Mouse (Mus musculus) embryonic facial prominence, embryonic 15.5 days (tissue): ENCODE measurements at regions not wholly inside any gene's neighbourhood (a gene's known extent, or its start where the extent isn't known, plus 50 kb on each side); places are given as distances from the start of the nearest gene placed in this dataset.

ENCODE experiments used
- ATAC-seq: fragments of 200-750 bp; cut with Nextera tagmentation; 2 replicates; pipeline ENCODE4 v1.8.0; 2017; ENCODE audit warnings: low read depth, moderate TSS enrichment; ENCODE audit not compliant: insufficient number of reproducible peaks, low FRiP score, low TSS enrichment
- H3K27ac ChIP-seq: fragments of 300-500 bp; sonication (generic); replicated peaks from 2 replicates; pipeline ENCODE4 v1.5.1; 2015; ENCODE audit warnings: mild to moderate bottlenecking, inconsistent platforms
- H3K27me3 ChIP-seq: fragments of 300-500 bp; sonication (generic); 2 replicates; pipeline ENCODE4 v1.6.1; 2015; ENCODE audit warnings: inconsistent platforms
- H3K36me3 ChIP-seq: fragments of 300-500 bp; sonication (generic); 2 replicates; pipeline ENCODE4 v1.6.1; 2015; ENCODE audit warnings: mild to moderate bottlenecking, inconsistent platforms
- H3K4me1 ChIP-seq: fragments of 300-500 bp; sonication (generic); 2 replicates; pipeline ENCODE4 v1.6.1; 2015; ENCODE audit warnings: inconsistent platforms
- H3K4me2 ChIP-seq: fragments of 300-500 bp; sonication (generic); replicated peaks from 2 replicates; pipeline ENCODE4 v1.6.1; 2015; ENCODE audit warnings: mild to moderate bottlenecking, inconsistent platforms
- H3K4me3 ChIP-seq: fragments of 300-500 bp; sonication (generic); replicated peaks from 2 replicates; pipeline ENCODE4 v1.5.1; 2015; ENCODE audit warnings: mild to moderate bottlenecking, inconsistent platforms
- H3K9ac ChIP-seq: fragments of 300-500 bp; sonication (generic); 2 replicates; pipeline ENCODE4 v1.6.1; 2015; ENCODE audit warnings: inconsistent platforms
- H3K9me3 ChIP-seq: fragments of 300-500 bp; sonication (generic); replicated peaks from 2 replicates; pipeline ENCODE4 v1.6.1; 2016; ENCODE audit warnings: inconsistent platforms
- WGBS: fragments of 180-500 bp; shearing (Covaris S2); methylation state at CpG from one replicate; pipeline ENCODE4 v1.1.7; 2015; 5-methylcytosine and 5-hydroxymethylcytosine counted together

- Histone ChIP-seq H3K27ac (no peak overlapping the region), H3K4me2 (no peak overlapping the region), H3K27me3 (no peaks in the 10 kb centered on the region), H3K4me1 (no peaks in the 10 kb centered on the region), H3K9ac (no peak overlapping the region), H3K9me3 (no peaks in the 10 kb centered on the region), H3K4me3 (no peak overlapping the region), H3K36me3 (no peaks in the 10 kb centered on the region)
- WGBS, result 78% methylated on average over 1 of the region's 1 CpGs
- ATAC-seq, result no peak
Observed at GRCm38 (mm10) chr13:102087766-102088165, 319.7 kb upstream of the Pik3r1 start.

- Histone ChIP-seq H3K27ac (no peak overlapping the region), H3K4me2 (no peak overlapping the region), H3K36me3 (no peaks in the 10 kb centered on the region), H3K27me3 (no peaks in the 10 kb centered on the region), H3K4me1 (no peaks in the 10 kb centered on the region), H3K9ac (no peak overlapping the region), H3K4me3 (no peak overlapping the region), H3K9me3 (no peaks in the 10 kb centered on the region)
- WGBS, result 48% methylated on average over 5 of the region's 5 CpGs
- no peak for ATAC-seq
Observed at GRCm38 (mm10) chr13:102089551-102089950, 321.5 kb upstream of the Pik3r1 start.

- no peaks in the 10 kb centered on the region for H3K27me3 ChIP-seq
- H3K4me1 ChIP-seq, result no peaks in the 10 kb centered on the region
- no peaks in the 10 kb centered on the region for H3K36me3 ChIP-seq
- no peak overlapping the region for H3K9ac ChIP-seq
- H3K27ac ChIP-seq, result no peak overlapping the region
- no peak overlapping the region for H3K4me3 ChIP-seq
- no peak overlapping the region for H3K4me2 ChIP-seq
- ATAC-seq, result no peak
- WGBS, result 87% methylated on average over 4 of the region's 4 CpGs
- no peaks in the 10 kb centered on the region for H3K9me3 ChIP-seq
Observed at GRCm38 (mm10) chr13:102094193-102094592, 326.2 kb upstream of the Pik3r1 start.

- H3K4me1 ChIP-seq, result no peaks in the 10 kb centered on the region
- no peaks in the 10 kb centered on the region for H3K36me3 ChIP-seq
- no peak overlapping the region for H3K4me2 ChIP-seq
- WGBS, result 58% methylated on average over 1 of the region's 1 CpGs
- no peak overlapping the region for H3K9ac ChIP-seq
- ATAC-seq, result no peak
- H3K27me3 ChIP-seq, result no peaks in the 10 kb centered on the region
- H3K9me3 ChIP-seq, result no peaks in the 10 kb centered on the region
- no peak overlapping the region for H3K27ac ChIP-seq
- no peak overlapping the region for H3K4me3 ChIP-seq
Observed at GRCm38 (mm10) chr13:102103161-102103560, 335.1 kb upstream of the Pik3r1 start.

GRCm38 (mm10) chr13:102106188-102106587, 338.2 kb upstream of the Pik3r1 start:
- H3K36me3 ChIP-seq, result no peaks in the 10 kb centered on the region
- H3K4me1 ChIP-seq, result no peaks in the 10 kb centered on the region
- H3K27me3 ChIP-seq, result no peaks in the 10 kb centered on the region
- 73% methylated on average over 1 of the region's 1 CpGs for WGBS
- H3K9me3 ChIP-seq, result no peaks in the 10 kb centered on the region
- ATAC-seq, result no peak
- no peak overlapping the region for H3K4me2 ChIP-seq
- H3K9ac ChIP-seq, result no peak overlapping the region
- H3K27ac ChIP-seq, result no peak overlapping the region
- no peak overlapping the region for H3K4me3 ChIP-seq

GRCm38 (mm10) chr13:102108204-102108603, 340.2 kb upstream of the Pik3r1 start:
- no peak overlapping the region for H3K4me3 ChIP-seq
- no peaks in the 10 kb centered on the region for H3K36me3 ChIP-seq
- H3K9me3 ChIP-seq, result no peaks in the 10 kb centered on the region
- H3K27me3 ChIP-seq, result no peaks in the 10 kb centered on the region
- no peaks in the 10 kb centered on the region for H3K4me1 ChIP-seq
- no peak overlapping the region for H3K27ac ChIP-seq
- WGBS, result 57% methylated on average over 1 of the region's 1 CpGs
- no peak for ATAC-seq
- no peak overlapping the region for H3K9ac ChIP-seq
- no peak overlapping the region for H3K4me2 ChIP-seq

- H3K4me2 ChIP-seq, result no peak overlapping the region
- no peaks in the 10 kb centered on the region for H3K36me3 ChIP-seq
- H3K27ac ChIP-seq, result no peak overlapping the region
- H3K4me3 ChIP-seq, result no peak overlapping the region
- no peak overlapping the region for H3K9ac ChIP-seq
- ATAC-seq, result no peak
- no peaks in the 10 kb centered on the region for H3K4me1 ChIP-seq
- no peaks in the 10 kb centered on the region for H3K27me3 ChIP-seq
- 83% methylated on average over 3 of the region's 3 CpGs for WGBS
- H3K9me3 ChIP-seq, result no peaks in the 10 kb centered on the region
Observed at GRCm38 (mm10) chr13:102108916-102109315, 340.9 kb upstream of the Pik3r1 start.

- Histone ChIP-seq H3K4me1 (no peaks in the 10 kb centered on the region), H3K36me3 (no peaks in the 10 kb centered on the region), H3K27me3 (no peaks in the 10 kb centered on the region), H3K4me2 (no peak overlapping the region), H3K4me3 (no peak overlapping the region), H3K9ac (no peak overlapping the region), H3K9me3 (no peaks in the 10 kb centered on the region), H3K27ac (no peak overlapping the region)
- no peak for ATAC-seq
- 85% methylated on average over 5 of the region's 5 CpGs for WGBS
Observed at GRCm38 (mm10) chr13:102113941-102114340, 345.9 kb upstream of the Pik3r1 start.

- no peaks in the 10 kb centered on the region for H3K4me1 ChIP-seq
- no peak overlapping the region for H3K27ac ChIP-seq
- no peaks in the 10 kb centered on the region for H3K27me3 ChIP-seq
- no peak for ATAC-seq
- no peak overlapping the region for H3K4me3 ChIP-seq
- 89% methylated on average over 6 of the region's 6 CpGs for WGBS
- no peak overlapping the region for H3K4me2 ChIP-seq
- no peak overlapping the region for H3K9ac ChIP-seq
- no peaks in the 10 kb centered on the region for H3K9me3 ChIP-seq
- no peaks in the 10 kb centered on the region for H3K36me3 ChIP-seq
Observed at GRCm38 (mm10) chr13:102122341-102122740, 354.3 kb upstream of the Pik3r1 start.

GRCm38 (mm10) chr13:102127933-102128430, 360.0 kb upstream of the Pik3r1 start:
- no peaks in the 10 kb centered on the region for H3K27me3 ChIP-seq
- no peak overlapping the region for H3K4me2 ChIP-seq
- H3K9me3 ChIP-seq, result no peaks in the 10 kb centered on the region
- 74% methylated on average over 4 of the region's 4 CpGs for WGBS
- no peak overlapping the region for H3K27ac ChIP-seq
- no peak overlapping the region for H3K4me3 ChIP-seq
- H3K4me1 ChIP-seq, result no peaks in the 10 kb centered on the region
- no peaks in the 10 kb centered on the region for H3K36me3 ChIP-seq
- no peak overlapping the region for H3K9ac ChIP-seq
- ATAC-seq, result no peak

GRCm38 (mm10) chr13:102131459-102131858, 363.4 kb upstream of the Pik3r1 start:
- 71% methylated on average over 2 of the region's 2 CpGs for WGBS
- no peaks in the 10 kb centered on the region for H3K4me1 ChIP-seq
- H3K27ac ChIP-seq, result no peak overlapping the region
- H3K9me3 ChIP-seq, result no peaks in the 10 kb centered on the region
- H3K9ac ChIP-seq, result no peak overlapping the region
- H3K4me2 ChIP-seq, result no peak overlapping the region
- no peak for ATAC-seq
- no peaks in the 10 kb centered on the region for H3K36me3 ChIP-seq
- no peak overlapping the region for H3K4me3 ChIP-seq
- H3K27me3 ChIP-seq, result no peaks in the 10 kb centered on the region

GRCm38 (mm10) chr13:102132154-102132553, 364.1 kb upstream of the Pik3r1 start:
- no peaks in the 10 kb centered on the region for H3K36me3 ChIP-seq
- no peaks in the 10 kb centered on the region for H3K4me1 ChIP-seq
- no peak for ATAC-seq
- 63% methylated on average over 5 of the region's 5 CpGs for WGBS
- H3K4me2 ChIP-seq, result no peak overlapping the region
- no peaks in the 10 kb centered on the region for H3K27me3 ChIP-seq
- H3K27ac ChIP-seq, result no peak overlapping the region
- H3K9ac ChIP-seq, result no peak overlapping the region
- H3K4me3 ChIP-seq, result no peak overlapping the region
- H3K9me3 ChIP-seq, result no peaks in the 10 kb centered on the region
